In the genomic region with DNA sequence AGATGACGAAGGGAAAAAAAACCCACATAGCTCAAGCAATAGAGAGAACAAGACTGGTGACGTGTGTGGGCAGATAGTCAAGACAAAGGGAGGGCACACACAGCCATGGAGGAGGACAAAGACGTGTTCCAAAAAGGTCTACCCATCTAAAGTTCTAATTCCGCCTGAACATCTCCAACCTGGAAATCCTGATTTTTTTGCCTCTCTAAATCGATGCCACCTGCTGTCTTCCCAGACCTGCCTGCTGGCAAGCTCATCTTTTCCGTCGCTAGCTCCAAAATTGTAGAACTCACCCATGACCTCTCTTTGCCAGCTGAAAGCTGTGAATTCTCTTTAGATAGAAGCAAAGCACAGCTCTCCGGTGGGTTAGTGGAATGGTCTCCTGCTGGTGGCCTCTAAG, we compare ENCODE assay signal across 12 mouse cellular contexts.
"Had no signal": no experiment of that assay in that cellular context is flagged by ENCODE, and none has a peak within 500 bp of the region (broad histone marks: within the 10 kb centered on the region; RNA-seq: fewer than 3 reads in every experiment).

No protein-coding gene starts in this region.

- ATAC-seq: liver, postnatal 0 days; midbrain, embryonic 13.5 days had no signal

- H3K4me3 ChIP-seq: kidney, embryonic 15.5 days; limb, embryonic 15.5 days; liver, embryonic 13.5 days; lung, embryonic 15.5 days; midbrain, embryonic 13.5 days had no signal

- H3K27ac ChIP-seq: kidney, embryonic 15.5 days; limb, embryonic 15.5 days; liver, embryonic 13.5 days; lung, embryonic 15.5 days; midbrain, embryonic 13.5 days had no signal

- H3K4me2 ChIP-seq: kidney, embryonic 15.5 days; limb, embryonic 15.5 days; liver, embryonic 13.5 days; lung, embryonic 15.5 days; midbrain, embryonic 13.5 days had no signal

- H3K36me3 ChIP-seq: kidney, embryonic 15.5 days; limb, embryonic 15.5 days; liver, embryonic 13.5 days; lung, embryonic 15.5 days had no signal

- H3K9me3 ChIP-seq: kidney, embryonic 15.5 days; limb, embryonic 15.5 days; liver, embryonic 13.5 days; lung, embryonic 15.5 days; midbrain, embryonic 13.5 days had no signal

- H3K27me3 ChIP-seq: kidney, embryonic 15.5 days; limb, embryonic 15.5 days; liver, embryonic 13.5 days; lung, embryonic 15.5 days; midbrain, embryonic 13.5 days had no signal

- DNase-seq: kidney, postnatal 36 days; layer of hippocampus, adult 9-11 months; layer of hippocampus, postnatal 36 days; liver, embryonic 13.5 days; liver, postnatal 0 days; lung, postnatal 14 days; right cerebral cortex, adult 18-20 months; right cerebral cortex, postnatal 25 days had no signal

- H3K9ac ChIP-seq: kidney, embryonic 15.5 days; limb, embryonic 15.5 days; liver, embryonic 13.5 days; liver, postnatal 0 days; lung, embryonic 15.5 days; midbrain, embryonic 13.5 days had no signal

- H3K4me1 ChIP-seq: kidney, embryonic 15.5 days; limb, embryonic 15.5 days; liver, embryonic 13.5 days; lung, embryonic 15.5 days; midbrain, embryonic 13.5 days had no signal
